Mouse (Mus musculus): ENCODE results near the gene Pcsk5. TPM values are rescaled to one million over a fixed set of nuclear protein-coding genes. Genes with fewer than 3 reads are reported as not detected.

Pcsk5 gene
- total RNA-seq, 2 experiments from 2014 or later: 13.1 to 18.9 TPM

GRCm38 (mm10) chr19:17819081-17819480, 18.4 kb downstream of the Pcsk5 start:
- intact Hi-C loops (cut with DNase I): no loop called here
- peak; percentile 13 to 35 for DNase-seq (ENCODE audit: low spot score in 2 of 2)

- intact Hi-C loops (cut with DNase I): no loop called here
Observed at GRCm38 (mm10) chr19:17815062-17815461, 22.4 kb downstream of the Pcsk5 start.

GRCm38 (mm10) chr19:17813449-17813990, 23.9 kb downstream of the Pcsk5 start:
- no peak for DNase-seq (ENCODE audit: low spot score in 2 of 2)
- intact Hi-C loops (cut with DNase I): no loop called here

More at GRCm38 (mm10) chr19:17815062-17815461, 22.4 kb downstream of the Pcsk5 start:
- DNase-seq (ENCODE audit: low spot score in 2 of 2): no peak

- no peak for DNase-seq (ENCODE audit: low spot score in 2 of 2)
Observed at GRCm38 (mm10) chr19:17812661-17813060, 24.8 kb downstream of the Pcsk5 start.

GRCm38 (mm10) chr19:17806626-17807025, 30.8 kb downstream of the Pcsk5 start:
- no peak for DNase-seq (ENCODE audit: low spot score in 2 of 2)
- intact Hi-C loops (cut with DNase I): no loop called here

More at GRCm38 (mm10) chr19:17812661-17813060, 24.8 kb downstream of the Pcsk5 start:
- intact Hi-C loops (cut with DNase I): no loop called here

- DNase-seq (ENCODE audit: low spot score in 2 of 2): no peak
- intact Hi-C loops (cut with DNase I): no loop called here
Observed at GRCm38 (mm10) chr19:17800798-17801197, 36.6 kb downstream of the Pcsk5 start.

GRCm38 (mm10) chr19:17799419-17800185, 37.8 kb downstream of the Pcsk5 start:
- intact Hi-C loops (cut with DNase I): no loop called here
- peak in 1 of 2 experiments; percentile 6 for DNase-seq (ENCODE audit: low spot score in 2 of 2)

GRCm38 (mm10) chr19:17793457-17793856, 44.0 kb downstream of the Pcsk5 start:
- no peak for DNase-seq (ENCODE audit: low spot score in 2 of 2)
- intact Hi-C loops (cut with DNase I): no loop called here

- DNase-seq (ENCODE audit: low spot score in 2 of 2): no peak
- intact Hi-C loops (cut with DNase I): no loop called here
Observed at GRCm38 (mm10) chr19:17791485-17792052, 45.9 kb downstream of the Pcsk5 start.

GRCm38 (mm10) chr19:17788617-17789317, 48.7 kb downstream of the Pcsk5 start:
- intact Hi-C loops (cut with DNase I): no loop called here
- no peak for DNase-seq (ENCODE audit: low spot score in 2 of 2)

- intact Hi-C loops (cut with DNase I): no loop called here
- DNase-seq (ENCODE audit: low spot score in 2 of 2): no peak
Observed at GRCm38 (mm10) chr19:17786744-17787143, 50.7 kb downstream of the Pcsk5 start.

GRCm38 (mm10) chr19:17784401-17785192, 52.8 kb downstream of the Pcsk5 start:
- intact Hi-C loops (cut with DNase I): no loop called here
- DNase-seq (ENCODE audit: low spot score in 2 of 2): no peak

GRCm38 (mm10) chr19:17783231-17783630, 54.2 kb downstream of the Pcsk5 start:
- no peak for DNase-seq (ENCODE audit: low spot score in 2 of 2)
- intact Hi-C loops (cut with DNase I): no loop called here

GRCm38 (mm10) chr19:17781323-17781722, 56.1 kb downstream of the Pcsk5 start:
- intact Hi-C loops (cut with DNase I): no loop called here
- no peak for DNase-seq (ENCODE audit: low spot score in 2 of 2)

GRCm38 (mm10) chr19:17775943-17776342, 61.5 kb downstream of the Pcsk5 start:
- DNase-seq (ENCODE audit: low spot score in 2 of 2): no peak
- intact Hi-C loops (cut with DNase I): no loop called here

- intact Hi-C loops (cut with DNase I): no loop called here
- no peak for DNase-seq (ENCODE audit: low spot score in 2 of 2)
Observed at GRCm38 (mm10) chr19:17775097-17775496, 62.3 kb downstream of the Pcsk5 start.

- no peak for DNase-seq (ENCODE audit: low spot score in 2 of 2)
- intact Hi-C loops (cut with DNase I): loop anchor here (5.0 kb wide), 1 partner anchor 63 kb away; the partner anchor contains the start of gene Pcsk5
Observed at GRCm38 (mm10) chr19:17774061-17774460, 63.4 kb downstream of the Pcsk5 start.

GRCm38 (mm10) chr19:17769610-17770399, 67.6 kb downstream of the Pcsk5 start:
- peak; percentile 7 to 36 for DNase-seq (ENCODE audit: low spot score in 2 of 2)
- intact Hi-C loops (cut with DNase I): loop anchor here (5.0 to 10.0 kb wide), 2 partner anchors 67 to 295 kb away; partner anchors contain the start of gene Pcsk5

All from left cerebral cortex, postnatal 14 days (tissue).